Mouse (Mus musculus): Measurements from ENCODE around the gene Hadhb.

The Hadhb gene

DNA sequence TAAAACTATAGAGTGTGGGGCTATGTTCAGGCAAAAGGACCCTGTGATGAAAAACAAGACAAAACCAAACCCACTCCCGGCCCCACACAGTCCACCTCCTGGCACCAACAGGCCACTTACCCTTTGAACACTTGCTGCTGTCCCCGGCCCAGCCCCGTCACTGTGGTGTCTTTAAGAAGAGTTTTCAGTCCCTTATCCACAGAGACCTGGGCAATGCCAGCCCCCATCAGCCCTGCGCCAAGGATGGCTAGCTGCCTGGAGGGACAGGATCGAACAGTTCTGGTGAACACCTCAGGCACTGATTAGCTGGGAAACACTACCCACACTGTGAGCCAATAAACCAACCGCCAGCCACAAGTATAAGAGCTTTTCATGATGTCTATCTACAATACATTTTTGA is 26.4 kb upstream of the Hadhb start:
- no peak for DNase-seq (ENCODE audit: low spot score)

DNA sequence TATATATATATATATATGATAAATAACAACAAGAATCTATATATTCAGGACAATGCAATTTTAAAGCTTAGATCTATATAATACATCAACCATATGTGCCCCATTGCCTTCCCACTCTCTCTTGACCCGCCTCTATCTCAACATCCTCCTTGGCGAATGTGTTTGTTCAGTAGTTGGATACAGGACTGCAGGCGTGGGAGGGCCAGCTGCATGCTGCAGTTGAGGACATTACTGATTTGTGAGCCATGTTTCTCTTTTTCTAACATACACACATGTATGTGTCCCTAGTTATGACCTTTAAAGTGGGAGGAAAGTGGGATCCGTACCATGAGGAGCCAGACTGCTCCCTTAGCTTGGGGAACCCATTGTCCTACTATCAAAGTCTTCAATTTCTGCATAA is 23.8 kb upstream of the Hadhb start:
- DNase-seq (ENCODE audit: low spot score), result no peak

DNA sequence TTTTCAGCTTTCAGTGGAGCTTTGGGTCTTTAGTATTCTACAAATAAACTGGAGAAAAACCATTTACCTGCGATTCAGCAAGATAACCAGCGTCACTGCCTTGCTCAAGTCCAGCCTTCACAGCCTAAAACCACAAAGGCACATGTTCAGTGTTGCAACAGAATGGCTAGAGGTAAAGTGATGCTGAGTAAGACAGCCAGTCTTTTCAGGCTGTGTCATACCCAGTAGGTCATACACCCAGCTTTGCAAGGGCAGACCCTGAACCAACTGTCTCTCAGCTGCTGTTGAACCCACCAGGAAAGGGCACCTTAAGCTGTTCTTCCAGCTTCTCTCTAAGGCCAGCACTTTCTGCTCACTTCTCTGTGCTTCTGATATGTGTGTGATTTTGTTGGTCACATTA is 22.9 kb upstream of the Hadhb start:
- no peak for DNase-seq (ENCODE audit: low spot score)

DNA sequence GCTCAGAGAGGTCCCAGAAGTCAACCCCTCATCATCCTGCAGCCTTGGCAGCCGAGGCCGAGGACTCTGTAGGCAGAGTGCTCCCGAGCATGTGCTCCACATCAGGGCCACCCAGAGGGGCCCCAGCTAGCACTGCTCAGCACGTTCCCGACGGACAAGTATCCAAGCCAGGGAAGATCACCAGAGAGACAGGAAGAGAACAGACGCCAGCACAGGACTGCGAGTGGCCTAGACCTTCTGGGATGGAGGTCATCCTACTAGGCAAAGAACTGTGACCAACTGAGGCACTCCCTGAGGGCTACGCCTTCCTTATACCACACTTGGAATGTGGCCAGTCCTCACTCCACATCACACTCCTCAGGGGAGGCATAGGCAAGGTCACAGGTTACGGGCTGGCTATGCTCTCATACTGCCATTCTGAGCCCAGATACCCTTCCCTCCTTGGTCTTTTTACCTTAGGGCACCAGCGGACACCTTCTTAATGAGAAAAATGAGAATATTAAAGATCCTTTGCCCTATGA is 19.3 kb upstream of the Hadhb start:
- no peak for DNase-seq (ENCODE audit: low spot score)

- no peak for DNase-seq (ENCODE audit: low spot score)
Measured at GRCm38 (mm10) chr5:30137271-30137670, 17.8 kb upstream of the Hadhb start.

- no peak for DNase-seq (ENCODE audit: low spot score)
Measured at GRCm38 (mm10) chr5:30138193-30138592, 16.9 kb upstream of the Hadhb start.

DNA sequence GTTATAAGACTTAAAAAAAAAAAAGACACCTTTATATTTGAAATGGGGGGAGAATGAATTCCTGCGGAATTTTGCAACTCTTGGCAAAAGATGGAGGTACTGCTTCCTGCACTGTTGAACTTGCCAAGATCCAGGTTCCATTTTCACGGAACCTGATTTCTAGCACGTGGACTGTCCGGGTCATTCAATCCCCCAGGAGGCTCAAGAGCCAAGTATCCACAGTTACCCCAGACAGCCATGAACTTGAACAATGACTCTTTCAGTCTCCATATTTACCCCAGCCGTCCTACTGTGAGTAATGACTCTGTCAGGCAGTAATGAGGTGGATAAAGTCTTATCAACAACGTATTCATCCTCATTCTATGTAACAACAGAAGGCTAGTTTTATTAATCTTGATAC is 8.5 kb upstream of the Hadhb start:
- no peak for DNase-seq (ENCODE audit: low spot score)

DNA sequence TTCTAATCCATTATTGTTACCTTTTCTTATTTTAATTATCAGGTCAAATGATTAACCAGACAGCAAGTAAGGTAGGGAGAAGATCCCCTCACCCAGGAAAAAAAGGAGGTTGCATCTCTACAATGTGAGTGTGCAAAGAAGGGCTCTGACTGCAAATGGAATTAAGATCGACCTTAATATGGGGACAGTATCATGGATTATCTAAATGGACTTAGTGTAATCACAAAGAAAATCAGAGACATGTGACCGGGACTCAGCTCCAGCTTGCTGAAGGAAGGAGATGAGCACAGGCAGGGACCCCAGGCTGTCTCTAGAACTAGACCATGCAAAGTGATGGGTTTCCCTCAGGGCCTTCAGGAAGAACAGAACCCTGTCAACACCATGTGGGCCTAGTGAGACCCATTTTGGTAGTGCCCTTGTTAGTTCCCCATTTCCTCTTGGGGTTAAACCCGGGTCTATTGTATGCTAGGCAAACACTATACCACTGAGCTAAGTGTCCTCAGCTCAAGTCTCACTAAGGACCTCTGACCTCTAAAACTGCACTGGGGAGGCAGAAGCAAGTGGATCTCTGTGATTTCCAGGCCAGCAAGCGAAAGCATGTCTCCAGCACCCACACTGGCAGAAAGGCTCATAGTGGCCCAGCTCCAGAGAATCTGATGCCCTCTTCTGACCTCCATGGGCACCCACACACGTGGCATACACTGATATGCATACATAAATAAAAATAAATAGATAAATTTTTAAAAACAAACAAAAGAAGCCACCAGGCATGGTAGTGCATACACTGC is 6.7 kb upstream of the Hadhb start:
- no peak for DNase-seq (ENCODE audit: low spot score)

- no peak for DNase-seq (ENCODE audit: low spot score)
Measured at GRCm38 (mm10) chr5:30152007-30152406, 3.0 kb upstream of the Hadhb start.

DNA sequence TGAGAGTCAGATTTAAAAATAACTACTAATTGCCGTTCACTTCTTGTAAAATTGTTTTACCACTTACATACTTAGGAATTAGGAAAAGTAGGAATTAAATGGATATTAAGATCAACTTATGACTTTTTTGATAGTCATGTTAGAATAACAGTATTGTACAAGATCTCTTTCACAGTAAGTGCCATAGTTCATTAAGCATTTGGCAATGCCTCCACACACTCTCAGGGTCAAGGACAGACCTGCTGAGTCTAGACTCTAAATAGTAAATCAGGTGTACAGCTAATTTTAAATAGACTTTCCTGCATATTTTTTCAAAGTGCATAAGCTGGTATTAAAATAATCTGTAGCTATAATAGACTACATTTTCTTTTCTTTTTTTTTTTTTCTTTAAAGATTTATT is 2.6 kb upstream of the Hadhb start:
- DNase-seq (ENCODE audit: low spot score), result no peak

DNA sequence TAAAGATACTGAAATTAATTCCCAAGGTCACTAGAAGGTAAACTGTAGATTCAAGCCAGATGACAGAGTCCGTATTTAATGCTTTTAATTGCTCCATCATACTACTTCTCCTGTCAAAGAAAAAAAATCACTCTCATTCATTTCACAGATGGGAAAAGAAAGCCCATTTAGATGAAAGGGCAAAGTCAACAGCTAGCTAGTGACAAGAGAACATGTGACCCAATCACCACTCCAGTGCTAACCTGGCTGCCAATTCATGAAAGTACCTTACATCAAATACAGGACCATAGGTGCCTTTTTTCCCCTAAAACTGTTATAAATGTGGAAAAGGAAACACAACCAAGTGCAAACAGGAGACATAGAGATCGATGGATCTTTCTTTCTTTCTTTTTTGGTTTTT is 1.8 kb upstream of the Hadhb start:
- DNase-seq (ENCODE audit: low spot score), result no peak

DNA sequence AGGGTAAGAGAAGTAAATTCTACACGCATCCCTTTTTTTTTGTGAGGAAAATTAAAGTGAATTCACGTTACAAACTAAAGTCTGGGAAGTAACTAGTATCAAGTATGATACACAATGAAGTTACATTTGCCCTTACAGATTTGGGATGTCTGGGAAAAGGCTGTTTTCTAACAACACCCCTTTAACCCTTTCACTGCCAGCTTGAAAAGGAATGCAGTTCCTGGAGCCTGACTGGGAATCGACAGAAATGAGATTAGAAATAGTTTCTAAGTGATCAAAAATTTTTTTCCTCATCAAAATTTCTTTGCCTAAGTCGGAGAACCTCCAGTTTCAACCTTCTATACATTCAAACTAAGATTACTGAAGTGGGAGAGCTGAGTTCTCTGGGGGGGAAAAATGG is 1.0 kb upstream of the Hadhb start:
- peak; percentile 29 for DNase-seq (ENCODE audit: low spot score)

DNA sequence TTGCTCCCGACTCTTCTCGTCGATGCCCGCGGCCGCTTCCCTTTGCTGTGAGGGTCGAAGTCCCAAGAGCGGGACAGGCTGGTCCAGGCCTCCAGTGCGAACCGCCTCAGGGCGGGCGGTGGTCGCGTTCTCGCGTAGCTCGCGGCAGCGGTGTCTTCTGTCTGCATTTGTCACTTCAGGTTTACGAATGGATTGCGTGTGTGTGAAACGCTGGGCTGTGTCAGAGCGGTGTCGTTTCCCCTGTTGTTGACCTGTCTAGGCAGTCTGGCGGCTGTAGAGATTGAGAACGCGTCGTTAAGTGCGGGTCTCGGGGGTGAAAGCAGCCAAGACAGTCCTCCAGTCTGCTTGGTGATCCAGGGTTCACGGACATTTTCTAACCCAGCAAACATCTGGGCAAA is 346 bp downstream of the Hadhb start:
- DNase-seq (ENCODE audit: low spot score), result no peak

DNA sequence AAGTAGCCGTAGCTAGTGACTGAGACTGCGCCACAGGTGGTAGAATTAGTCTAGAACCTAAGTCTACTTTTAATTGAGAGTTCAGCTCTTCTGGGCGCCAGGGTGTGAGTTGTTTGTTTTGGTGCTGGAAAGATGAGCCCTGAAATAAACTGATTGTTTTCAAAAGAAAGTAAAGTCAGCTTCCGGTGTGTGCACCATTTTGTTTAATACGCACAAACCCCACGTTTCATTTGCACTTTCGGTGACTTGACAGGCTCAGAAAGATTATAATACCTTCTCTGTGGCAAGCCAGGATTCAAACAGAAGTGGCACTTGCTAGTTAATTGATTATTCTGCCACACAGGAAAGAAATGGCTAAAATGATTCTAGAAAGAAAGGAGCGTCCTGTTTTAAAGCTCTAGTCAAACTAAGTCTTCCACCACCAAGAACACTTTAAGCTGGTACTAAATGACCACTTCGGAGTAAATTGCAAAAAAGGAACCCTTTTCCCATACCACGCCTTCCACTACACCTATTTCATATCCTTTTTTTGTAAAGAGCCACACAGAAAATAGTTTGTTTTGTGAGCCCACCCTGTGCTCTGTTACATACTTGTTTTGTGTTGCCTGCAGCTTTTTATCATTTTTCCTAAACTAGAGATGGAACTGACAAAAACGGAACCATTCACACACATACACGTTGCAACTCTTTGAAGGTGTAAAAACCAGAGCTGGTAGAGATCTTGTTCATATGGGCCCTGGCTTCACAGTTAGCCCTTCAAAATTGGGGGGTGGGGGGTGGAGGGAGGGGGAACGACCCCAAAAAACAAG is 977 bp downstream of the Hadhb start:
- DNase-seq (ENCODE audit: low spot score), result peak; percentile 37

GRCm38 (mm10) chr5:30159601-30160000 is 4.6 kb downstream of the Hadhb start:
- no peak for DNase-seq (ENCODE audit: low spot score)

GRCm38 (mm10) chr5:30161836-30162235 is 6.8 kb downstream of the Hadhb start:
- no peak for DNase-seq (ENCODE audit: low spot score)

DNA sequence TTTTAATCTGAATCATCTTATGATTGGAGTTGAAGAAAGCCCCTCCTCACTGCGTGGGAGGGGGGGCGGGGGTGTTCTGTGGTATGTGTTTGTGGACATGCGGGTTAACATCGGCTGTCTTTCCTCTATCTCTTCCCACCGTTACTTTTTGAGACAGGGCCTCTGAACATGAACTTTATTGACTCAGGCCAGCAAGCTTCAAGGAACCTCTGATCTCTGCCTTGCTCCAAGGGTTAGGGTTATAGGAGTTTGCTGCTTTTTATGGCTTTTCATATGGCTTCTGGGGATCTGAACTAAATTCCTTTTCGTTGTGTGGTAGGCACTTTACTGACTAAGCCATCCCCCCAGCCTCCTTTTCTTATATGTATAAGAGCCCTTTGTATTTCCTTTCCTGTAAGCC is 7.3 kb downstream of the Hadhb start:
- DNase-seq (ENCODE audit: low spot score), result no peak

GRCm38 (mm10) chr5:30165234-30165946 is 10.3 kb downstream of the Hadhb start:
- no peak for DNase-seq (ENCODE audit: low spot score)

GRCm38 (mm10) chr5:30170303-30170940 is 15.4 kb downstream of the Hadhb start:
- DNase-seq (ENCODE audit: low spot score), result no peak

DNA sequence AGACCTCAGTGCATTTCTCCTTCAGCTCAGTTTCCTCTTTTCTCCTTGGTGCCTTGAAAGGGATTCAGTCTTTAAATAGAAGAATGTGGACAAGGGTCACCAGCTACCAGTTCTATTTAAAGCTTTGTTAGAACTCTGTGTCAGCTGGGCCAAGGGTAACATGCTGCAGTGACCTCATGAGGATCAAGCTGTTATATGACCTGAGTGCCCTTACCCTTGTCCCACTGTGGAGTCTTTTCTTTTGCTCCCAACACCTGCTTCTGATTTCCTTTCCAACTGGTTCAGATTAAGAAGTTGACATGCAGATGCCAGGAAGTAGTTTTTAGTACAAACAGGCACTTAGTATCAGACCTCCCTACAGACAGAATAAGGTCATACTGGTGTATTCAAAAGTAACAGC is 17.1 kb downstream of the Hadhb start:
- DNase-seq (ENCODE audit: low spot score), result no peak

GRCm38 (mm10) chr5:30172931-30173692 is 18.1 kb downstream of the Hadhb start:
- DNase-seq (ENCODE audit: low spot score), result no peak
